Mouse (Mus musculus): ENCODE results near the gene Hacd1. TPM values are rescaled to one million over a fixed set of nuclear protein-coding genes. Genes with fewer than 3 reads are reported as not detected.

Hacd1 gene
- total and polyA plus RNA-seq, 3 experiments = 14.6 to 23.1 TPM; not detected in 1

DNA sequence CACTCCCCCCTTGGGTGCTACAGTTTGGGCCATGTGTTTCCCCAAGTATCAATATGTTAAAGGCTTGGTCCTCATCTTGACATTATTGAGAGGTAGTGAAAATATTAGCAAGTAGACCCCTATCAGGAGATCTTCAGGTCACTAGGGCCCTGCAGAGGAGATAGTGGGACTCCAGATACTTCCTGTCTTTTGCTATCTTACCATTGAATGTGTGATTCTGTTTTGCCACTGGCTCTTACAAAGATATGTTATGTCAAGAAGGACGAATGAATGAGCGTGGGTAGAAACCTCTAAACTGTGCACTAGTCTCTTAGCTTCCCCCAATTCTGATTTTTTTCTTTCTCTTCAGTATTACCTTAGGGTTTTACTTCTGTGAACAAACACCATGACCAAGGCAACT is 13.1 kb upstream of the Hacd1 start (continued):
- TF ChIP-seq ZNF384 (IDR thresholded peaks at IDR 0.05; ENCODE audit: low read depth, low read length) (peak; percentile 26; the same call in 1 of the 2 replicates), ELF1 (IDR thresholded peaks at IDR 0.05; ENCODE audit: low read depth, low read length) (no peak), MXI1 (IDR thresholded peaks at IDR 0.05; ENCODE audit: low read depth, low read length) (no peak), KAT2A (conservative IDR thresholded peaks at IDR 0.05; ENCODE audit: low read depth, low read length) (no peak), POLR2AphosphoS2 (IDR thresholded peaks at IDR 0.05; ENCODE audit: low read length) (no peak), GATA1 (IDR thresholded peaks at IDR 0.05; ENCODE audit: low read depth, low read length) (peak; percentile 87), E2F4 (IDR thresholded peaks at IDR 0.05; ENCODE audit: borderline replicate concordance, low read depth, low read length) (no peak), ZC3H11A (IDR thresholded peaks at IDR 0.05; ENCODE audit: low read depth, low read length) (no peak), SIN3A (IDR thresholded peaks at IDR 0.05; ENCODE audit: low read length) (peak; percentile 41; the same call in 1 of the 2 replicates), TBP (IDR thresholded peaks at IDR 0.05; ENCODE audit: low read depth, low read length) (no peak)

GRCm38 (mm10) chr2:14065704-14066650 is 10.0 kb upstream of the Hacd1 start:
- H3K4me1 ChIP-seq (ENCODE audit: control insufficient read depth in 1 of 2, insufficient read depth in 2 of 2, low read length in 2 of 2) = peaks cover 10 to 17% of the 10 kb centered on the region in 2 experiments
- H3K9me3 ChIP-seq (replicated peaks; ENCODE audit: insufficient read depth, low read length) = no peaks in the 10 kb centered on the region
- no peak overlapping the region for H3K27ac ChIP-seq (ENCODE audit: control insufficient read depth, low read depth, low read length)
- no peak overlapping the region for H3K4me3 ChIP-seq (ENCODE audit: control insufficient read depth in 1 of 2, insufficient read depth in 1 of 2, low read depth in 2 of 2, low read length in 2 of 2)
- DNase-seq (ENCODE audit: low read depth, low spot score) = no peak
- peaks cover 0 to 16% of the 10 kb centered on the region in 2 experiments; a peak in 2 of 4 replicates for H3K36me3 ChIP-seq (ENCODE audit: control insufficient read depth in 1 of 2, insufficient read depth in 2 of 2, low read length in 2 of 2)
- H3K79me2 ChIP-seq (ENCODE audit: control insufficient read depth, insufficient read depth, low read length, poor library complexity) = no peaks in the 10 kb centered on the region
- H3K9ac ChIP-seq (ENCODE audit: control insufficient read depth, low read depth, low read length, poor library complexity, severe bottlenecking) = no peak overlapping the region
- no peaks in the 10 kb centered on the region for H3K27me3 ChIP-seq (ENCODE audit: control insufficient read depth in 1 of 2, insufficient read depth in 2 of 2, low read length in 2 of 2)
- TF ChIP-seq MEF2A (IDR thresholded peaks at IDR 0.05; ENCODE audit: extremely low read depth, insufficient replicate concordance, low read depth, low read length, poor library complexity, severe bottlenecking) = no peak
- TF ChIP-seq GABPA (IDR thresholded peaks at IDR 0.05; ENCODE audit: low read depth, low read length) = no peak

DNA sequence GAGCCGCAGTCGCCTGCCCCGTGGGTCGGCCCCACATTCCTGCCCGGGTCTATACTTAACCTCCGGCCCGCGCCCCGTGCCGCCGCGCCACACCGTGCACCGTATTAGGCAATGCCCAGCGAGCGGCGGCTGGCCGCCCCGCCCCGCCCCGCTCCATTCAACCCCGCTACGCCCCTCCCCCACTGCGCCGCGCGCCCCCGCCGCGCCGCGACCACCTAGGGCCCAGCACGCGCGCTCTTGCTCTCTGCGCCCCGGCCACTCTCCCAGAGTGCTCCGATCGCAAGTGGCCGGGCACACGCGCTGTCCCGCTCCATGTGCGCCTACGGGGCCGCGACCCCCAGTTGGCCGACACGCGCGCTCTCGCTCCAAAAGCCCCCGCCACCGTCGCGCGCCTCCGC is 768 bp downstream of the Hacd1 start:
- peaks cover 0 to 2% of the 10 kb centered on the region in 2 experiments; a peak in 1 of 4 replicates for H3K4me1 ChIP-seq (ENCODE audit: control insufficient read depth in 1 of 2, insufficient read depth in 2 of 2, low read length in 2 of 2)
- H3K9ac ChIP-seq (ENCODE audit: control insufficient read depth, low read depth, low read length, poor library complexity, severe bottlenecking) = peak overlapping the region; percentile 73
- TF ChIP-seq ZKSCAN1 (IDR thresholded peaks at IDR 0.05; ENCODE audit: low read depth, low read length) (no peak), MXI1 (IDR thresholded peaks at IDR 0.05; ENCODE audit: low read depth, low read length) (peak; percentile 18; the same call in 1 of the 2 replicates), GATA1 (IDR thresholded peaks at IDR 0.05; ENCODE audit: low read depth, low read length) (no peak), E2F4 (IDR thresholded peaks at IDR 0.05; ENCODE audit: borderline replicate concordance, low read depth, low read length) (no peak), POLR2A (IDR thresholded peaks at IDR 0.05; ENCODE audit: control insufficient read depth in 1 of 2, insufficient read depth in 1 of 2, low read depth in 1 of 2, low read length in 2 of 2, poor library complexity in 1 of 2) (0 out of 4 replicates have a peak, but pooled peaks of 1 of the 2 experiments have one; percentile 28)
- H3K36me3 ChIP-seq (ENCODE audit: control insufficient read depth in 1 of 2, insufficient read depth in 2 of 2, low read length in 2 of 2) = no peaks in the 10 kb centered on the region
- DNase-seq (ENCODE audit: low read depth, low spot score) = no peak
- H3K27ac ChIP-seq (ENCODE audit: control insufficient read depth, low read depth, low read length) = peak overlapping the region; percentile 4; the same call in 1 of the 2 replicates
- H3K79me2 ChIP-seq (ENCODE audit: control insufficient read depth, insufficient read depth, low read length, poor library complexity) = peaks cover 4% of the 10 kb centered on the region; the same call in 1 of the 2 replicates
- H3K4me3 ChIP-seq (ENCODE audit: control insufficient read depth in 1 of 2, insufficient read depth in 1 of 2, low read depth in 2 of 2, low read length in 2 of 2) = peak overlapping the region; percentile 77 to 90
- H3K9me3 ChIP-seq (replicated peaks; ENCODE audit: insufficient read depth, low read length) = no peaks in the 10 kb centered on the region
- H3K27me3 ChIP-seq (ENCODE audit: control insufficient read depth in 1 of 2, insufficient read depth in 2 of 2, low read length in 2 of 2) = no peaks in the 10 kb centered on the region

All from MEL (cell line).